Mouse (Mus musculus): ENCODE measurements around the gene C1qtnf12.

DNA sequence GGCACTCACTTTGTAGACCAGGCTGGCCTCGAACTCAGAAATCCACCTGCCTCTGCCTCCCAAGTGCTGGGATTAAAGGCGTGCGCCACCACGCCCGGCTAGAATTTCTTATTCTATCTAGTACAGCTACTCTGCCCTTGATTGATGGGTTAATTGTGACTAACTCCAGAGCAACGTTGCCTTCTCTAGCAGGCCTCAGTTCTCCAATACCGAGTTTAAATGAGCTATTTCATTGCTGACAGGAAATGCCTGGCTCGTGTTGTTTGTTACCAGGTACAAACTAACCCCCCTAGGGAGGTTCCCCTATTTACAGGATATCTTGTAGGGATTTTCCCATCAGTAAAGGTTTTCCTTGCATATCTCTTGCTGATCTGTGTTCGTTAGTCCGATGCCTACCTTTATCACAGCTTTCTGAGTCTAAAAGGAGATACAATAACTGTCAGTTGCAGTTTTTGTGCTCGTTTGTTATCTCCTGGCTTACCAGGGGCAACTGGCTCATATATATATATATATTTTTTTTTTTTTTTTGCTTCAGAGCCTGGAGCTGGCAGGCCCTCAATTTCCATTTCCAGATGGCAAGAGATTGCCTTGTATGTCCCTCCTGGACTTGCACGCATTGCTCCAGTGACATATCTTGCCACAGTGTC lies 19.4 kb downstream of the C1qtnf12 start:
- TF ChIP-seq GABPA (IDR thresholded peaks at IDR 0.05; ENCODE audit: low read depth, low read length) (no peak), CTCF (IDR thresholded peaks at IDR 0.05 in 2 of 3, conservative IDR thresholded peaks at IDR 0.05 in 1 of 3; ENCODE audit: control insufficient read depth in 1 of 3, insufficient read depth in 1 of 3, low read depth in 2 of 3, low read length in 3 of 3, poor library complexity in 1 of 3, severe bottlenecking in 1 of 3) (no peak), CHD1 (IDR thresholded peaks at IDR 0.05; ENCODE audit: low read depth, low read length) (no peak), MYB (IDR thresholded peaks at IDR 0.05; ENCODE audit: low read depth, low read length) (peak; percentile 45; the same call in 1 of the 2 replicates), ZKSCAN1 (IDR thresholded peaks at IDR 0.05; ENCODE audit: low read depth, low read length) (no peak), HCFC1 (IDR thresholded peaks at IDR 0.05; ENCODE audit: low read depth, low read length) (no peak)

Measured in MEL (cell line).